Mouse (Mus musculus) gastrocnemius, adult 18-20 months (tissue): Measurements from ENCODE around the gene Uqcr11. TPM values are rescaled to one million over a fixed set of nuclear protein-coding genes. Genes with fewer than 3 reads are reported as not detected.

Experiments
- DNase-seq: peaks from one replicate; pipeline ENCODE4 v3.0.0; 2021; ENCODE audit warnings: low spot score
- total RNA-seq, 2 experiments: library from RNA; stranded (reverse); gene quantifications; 2 replicates each; pipeline ENCODE4 v1.2.3; 2021

The Uqcr11 gene
- total RNA-seq, 2 experiments from 2014 or later: 831 to 847 TPM

GRCm38 (mm10) chr10:80431570-80432386 lies 25.1 kb upstream of the Uqcr11 start:
- no peak for DNase-seq

GRCm38 (mm10) chr10:80430375-80430980 lies 23.8 kb upstream of the Uqcr11 start:
- no peak for DNase-seq

DNA sequence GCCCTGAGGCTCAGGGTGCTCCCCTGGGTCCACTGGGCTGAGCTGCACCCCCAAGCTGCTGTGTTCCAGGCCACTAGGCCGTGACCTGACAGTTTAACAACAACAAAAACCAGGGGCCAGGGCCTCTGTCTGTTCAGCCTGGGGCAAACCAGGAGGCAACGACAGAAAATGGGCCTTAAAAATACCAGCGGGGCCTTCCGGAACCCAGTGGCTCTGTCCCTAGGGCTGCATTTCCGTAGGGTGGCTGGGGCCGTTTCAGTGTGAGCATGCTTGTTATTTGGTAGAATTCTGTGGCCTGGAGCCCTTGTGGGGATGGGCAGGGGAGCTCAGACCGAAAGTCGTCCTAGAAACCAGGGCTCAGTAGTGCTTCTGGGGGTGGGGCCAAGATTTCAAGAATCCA lies 23.2 kb upstream of the Uqcr11 start:
- no peak for DNase-seq

- no peak for DNase-seq
Measured at GRCm38 (mm10) chr10:80425041-80425440, 18.4 kb upstream of the Uqcr11 start.

GRCm38 (mm10) chr10:80423562-80423961 lies 16.9 kb upstream of the Uqcr11 start:
- DNase-seq: no peak

DNA sequence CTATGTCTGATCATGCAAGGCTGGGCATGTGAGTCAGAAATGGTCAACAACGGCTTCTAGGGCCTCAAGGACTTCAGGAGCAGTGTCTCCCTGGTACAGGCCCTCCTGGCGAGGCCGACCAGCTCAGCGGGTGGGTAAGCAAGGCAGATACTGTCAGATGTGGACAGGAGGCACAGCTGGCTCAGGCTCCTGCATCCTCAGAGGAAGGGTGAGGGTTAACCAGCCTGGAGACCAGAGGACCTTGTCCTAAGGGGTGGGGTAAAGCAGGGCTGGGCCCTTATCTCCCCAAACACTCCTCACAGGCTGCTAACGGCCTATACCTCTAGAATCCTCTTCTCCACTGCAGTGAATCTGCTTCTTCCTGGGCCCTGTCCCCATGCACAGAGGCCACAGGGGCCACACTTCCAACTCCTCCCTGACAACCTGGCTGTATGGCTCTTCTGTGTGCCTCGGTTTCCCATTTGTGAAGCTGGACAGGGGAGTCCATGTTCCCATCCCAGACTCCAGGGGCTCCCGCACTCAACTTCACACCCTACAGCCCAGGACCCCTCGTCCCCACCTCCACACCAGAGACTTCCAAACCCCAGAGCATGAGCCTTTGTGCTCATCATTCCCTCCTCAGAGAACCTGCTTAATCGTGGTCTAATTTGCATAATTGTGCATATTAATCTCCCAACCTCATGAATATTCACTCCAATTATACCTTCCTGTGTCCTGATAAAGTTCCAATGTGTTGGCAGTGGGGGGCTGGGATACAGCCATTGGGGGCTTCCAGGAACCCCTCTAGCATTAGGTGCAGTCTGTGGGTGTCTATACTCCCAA lies 15.2 kb upstream of the Uqcr11 start:
- DNase-seq: no peak

- DNase-seq: no peak
Measured at GRCm38 (mm10) chr10:80421208-80421607, 14.6 kb upstream of the Uqcr11 start.

GRCm38 (mm10) chr10:80420729-80421128 lies 14.1 kb upstream of the Uqcr11 start:
- DNase-seq: no peak

DNA sequence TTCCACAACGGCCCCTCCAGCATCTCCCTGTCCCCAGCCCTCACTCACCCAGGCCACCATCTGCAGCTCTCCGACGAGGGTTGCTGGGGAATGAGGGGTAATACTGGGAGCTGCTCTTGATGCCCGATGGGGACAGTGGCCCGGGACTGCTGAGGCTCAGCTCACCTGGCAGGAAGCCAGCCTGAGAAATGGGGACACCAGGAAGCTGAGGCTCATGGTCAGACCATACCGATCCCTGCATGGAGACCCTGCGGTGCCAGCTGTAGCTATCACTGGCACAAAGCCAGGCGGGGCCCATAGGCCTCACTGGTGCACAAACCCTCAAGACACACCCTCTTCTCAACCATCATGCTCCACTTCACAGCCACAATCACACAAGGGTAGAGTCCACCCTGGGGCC lies 12.8 kb upstream of the Uqcr11 start:
- DNase-seq: no peak

DNA sequence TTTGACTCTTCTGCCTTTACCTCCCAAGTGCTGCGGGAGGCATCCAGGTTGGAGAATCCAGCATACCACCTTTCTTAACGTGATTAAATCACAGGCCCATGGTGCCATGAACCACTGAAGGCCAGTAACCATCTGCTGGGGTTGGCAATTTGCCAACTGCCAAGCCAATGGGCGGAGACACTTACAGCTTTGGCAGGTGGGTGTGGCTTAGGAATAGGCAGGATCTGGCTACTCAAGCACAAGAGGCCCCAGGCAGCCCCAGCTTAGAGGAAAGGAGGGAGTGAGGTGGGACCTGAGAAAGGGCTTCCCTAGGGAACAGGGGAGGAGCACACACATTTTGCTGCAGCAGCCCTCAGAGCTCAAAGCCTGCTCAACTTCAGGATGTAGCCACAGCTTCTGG lies 11.7 kb upstream of the Uqcr11 start:
- no peak for DNase-seq

DNA sequence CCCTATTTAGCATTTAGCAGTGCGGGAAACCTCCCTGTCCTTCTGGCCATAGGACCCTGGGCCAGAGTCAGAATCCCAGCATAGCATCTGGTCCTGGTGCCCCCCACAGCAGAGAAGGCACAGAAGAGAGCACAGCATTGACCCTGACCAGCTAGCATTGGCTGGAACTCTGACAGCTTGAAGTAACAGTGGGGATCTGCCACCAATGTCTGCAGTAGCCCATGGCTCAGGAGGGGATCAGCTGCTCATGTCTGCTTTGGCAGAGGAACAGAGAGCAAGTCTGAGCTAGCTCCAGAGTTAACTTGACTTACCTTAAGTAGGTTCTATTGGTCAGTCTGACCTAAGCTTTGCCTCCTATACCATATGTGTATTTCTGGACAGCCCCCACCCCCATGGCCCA lies 11.2 kb upstream of the Uqcr11 start:
- DNase-seq: no peak

GRCm38 (mm10) chr10:80417371-80417770 lies 10.7 kb upstream of the Uqcr11 start:
- no peak for DNase-seq

- DNase-seq: no peak
Measured at GRCm38 (mm10) chr10:80415566-80415965, 8.9 kb upstream of the Uqcr11 start.

GRCm38 (mm10) chr10:80412656-80413541 lies 6.3 kb upstream of the Uqcr11 start:
- peak; percentile 44 for DNase-seq

DNA sequence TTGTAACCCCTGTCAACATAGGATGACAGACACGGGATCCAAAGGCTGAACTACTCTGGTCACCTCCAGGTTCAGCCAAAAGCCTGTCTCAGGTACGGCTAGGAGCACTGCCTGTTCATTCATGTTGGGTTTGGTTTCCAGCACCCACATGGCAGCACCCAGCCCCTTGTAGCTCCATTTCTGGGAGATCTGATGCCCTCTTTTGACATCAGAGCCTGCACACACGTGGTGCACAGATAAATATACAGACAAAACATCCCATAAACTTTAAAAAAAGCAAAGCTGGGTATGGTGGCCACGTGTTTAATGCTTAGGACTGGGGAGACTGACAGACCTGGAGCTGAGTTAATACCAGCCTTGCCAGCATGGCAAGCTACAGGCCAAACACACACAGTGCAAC lies 1.3 kb upstream of the Uqcr11 start:
- no peak for DNase-seq

GRCm38 (mm10) chr10:80405481-80406173 lies 1.0 kb downstream of the Uqcr11 start:
- DNase-seq: no peak

GRCm38 (mm10) chr10:80403044-80403692 lies 3.5 kb downstream of the Uqcr11 start:
- DNase-seq: no peak

DNA sequence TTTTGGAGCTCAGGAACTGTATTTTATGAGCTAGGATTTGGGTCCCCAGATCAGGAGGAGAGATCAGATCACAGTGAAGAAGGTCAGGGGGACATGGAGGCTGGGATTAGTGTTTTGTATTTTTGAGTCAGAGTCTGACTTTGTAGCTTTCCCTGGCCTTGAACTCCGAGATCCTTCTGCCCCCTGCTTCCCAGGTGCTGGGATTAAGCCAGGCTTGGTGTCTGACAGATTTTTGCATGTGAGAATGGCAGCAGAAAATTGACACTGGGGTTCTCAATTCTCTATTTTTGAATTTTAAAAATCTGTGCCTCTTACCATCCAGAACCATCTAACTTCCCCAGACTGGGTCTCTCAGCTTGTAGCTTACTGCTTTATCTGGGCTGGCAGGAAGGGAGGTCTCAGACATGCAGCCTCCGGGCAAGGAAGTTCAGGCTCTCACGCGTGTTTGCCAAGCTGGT lies 5.9 kb downstream of the Uqcr11 start:
- no peak for DNase-seq

DNA sequence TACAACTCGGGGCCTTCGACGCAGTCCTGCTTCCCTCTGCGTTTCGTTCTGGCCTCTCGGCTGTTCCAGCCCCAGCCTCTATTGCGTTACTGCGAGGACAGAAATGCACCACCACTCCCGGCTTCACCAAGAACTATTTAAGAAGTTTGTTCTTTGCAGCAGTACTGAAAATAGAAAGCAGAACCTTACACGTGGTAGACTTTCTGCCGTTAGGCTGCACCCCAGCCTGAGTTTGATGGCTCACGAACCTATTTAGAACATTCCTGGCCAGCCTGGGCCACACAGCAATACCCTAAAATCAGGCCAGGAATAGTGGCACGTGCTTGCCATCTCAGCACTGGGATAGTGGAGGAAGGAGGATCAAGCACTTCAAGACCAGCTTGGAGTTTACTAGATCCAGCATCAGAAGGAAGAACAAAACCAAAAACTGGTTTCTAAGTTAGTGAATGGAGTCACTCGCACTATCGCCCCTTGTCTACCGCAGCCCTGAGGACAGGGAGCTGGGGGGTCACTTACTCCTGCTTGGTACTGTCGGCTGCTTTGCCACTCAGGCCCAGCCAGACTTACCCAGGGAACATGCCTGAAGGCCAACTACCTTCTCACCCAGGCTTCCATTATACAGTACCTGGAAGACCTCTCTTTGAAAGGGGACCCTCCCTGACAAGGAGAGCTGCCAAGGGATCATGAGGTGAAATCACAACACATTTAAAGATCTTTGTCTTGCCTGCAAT lies 6.5 kb downstream of the Uqcr11 start:
- no peak for DNase-seq
